Mouse (Mus musculus): Measurements from ENCODE around the gene Mettl21e. TPM values are rescaled to one million over a fixed set of nuclear protein-coding genes. Genes with fewer than 3 reads are reported as not detected.

The Mettl21e gene
- total RNA-seq, 2 experiments from 2014 or later: not detected

Other genes with a start within 250 kb of the Mettl21e start
- not detected for gene Mettl21c, start 198.9 kb downstream of the Mettl21e start, total RNA-seq (2021)
- gene Gm8251, start 157.0 kb downstream of the Mettl21e start, total RNA-seq (2021): under 1 TPM; 0.03 TPM
- gene Tex30, start 116.5 kb downstream of the Mettl21e start, total RNA-seq (2021): 10 to 100 TPM; 10.4 to 14.9 TPM
- 10 to 100 TPM; 16.3 to 20.8 TPM for gene Kdelc1, start 100.2 kb downstream of the Mettl21e start, total RNA-seq (2021)
- 10 to 100 TPM; 17.2 to 21.4 TPM for gene Bivm, start 100.0 kb downstream of the Mettl21e start, total RNA-seq (2021)
- gene Ercc5, start 71.2 kb downstream of the Mettl21e start, total RNA-seq (2021): 10 to 100 TPM; 17.8 to 18.9 TPM

All from adrenal gland, postnatal 36 days (tissue).